Mouse (Mus musculus): ENCODE data around the gene Rplp2. TPM values are rescaled to one million over a fixed set of nuclear protein-coding genes. Genes with fewer than 3 reads are reported as not detected.
A peak's percentile ranks its signal among the peaks of the same experiment; 100 is the strongest.

The Rplp2 gene
- polyA plus RNA-seq, 1 experiment from 2014 or later: 1,526 TPM

DNA sequence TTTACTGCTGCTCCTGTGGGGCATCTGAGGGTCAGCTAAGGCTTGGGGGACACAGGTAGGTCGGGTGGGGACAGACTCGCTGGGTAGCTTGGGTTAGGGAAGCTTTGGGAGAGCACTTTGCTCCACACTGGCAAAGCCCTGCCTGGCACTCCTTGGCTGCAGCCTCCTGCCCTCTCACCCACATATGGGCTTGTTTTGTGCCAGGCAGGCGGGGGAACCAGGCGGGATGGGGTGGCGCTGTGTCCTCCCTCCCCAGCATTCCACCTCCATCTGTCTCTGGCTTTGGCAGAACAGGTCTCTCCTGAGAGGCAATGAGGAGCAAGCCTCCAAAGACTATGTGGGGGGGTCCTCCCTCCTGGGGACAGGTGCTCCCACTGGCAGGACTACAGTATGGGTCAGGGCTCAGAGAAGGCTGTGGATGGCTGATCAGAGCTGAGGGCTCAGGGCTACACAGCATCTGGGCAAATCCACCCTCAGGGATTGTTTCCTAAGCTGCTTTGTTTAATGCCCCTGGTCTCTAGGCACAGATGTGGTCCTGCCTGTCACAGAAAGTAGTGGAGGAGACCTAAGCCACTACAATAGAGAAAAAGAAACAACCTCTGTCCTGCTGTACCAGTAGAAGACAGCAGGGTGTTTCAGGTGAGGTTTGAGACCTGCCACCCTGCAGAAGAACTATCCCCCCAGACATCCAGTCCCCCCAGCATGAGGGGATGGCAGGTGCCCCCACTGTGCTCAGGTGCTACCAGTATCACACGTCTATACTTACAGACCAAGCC is 14.2 kb upstream of the Rplp2 start:
- H3K4me1 ChIP-seq (replicated peaks): peaks cover 40% of the 10 kb centered on the region
- H3K4me2 ChIP-seq (replicated peaks): no peak overlapping the region
- 0 out of 2 replicates have a peak overlapping the region, but pooled peaks have one; percentile 56 for H3K9ac ChIP-seq
- 88% methylated on average over 6 of the region's 6 CpGs for WGBS
- no peak overlapping the region for H3K4me3 ChIP-seq (replicated peaks)
- no peak for ATAC-seq
- no peaks in the 10 kb centered on the region for H3K27me3 ChIP-seq (replicated peaks)
- no peak overlapping the region for H3K27ac ChIP-seq
- H3K36me3 ChIP-seq: peaks cover 25% of the 10 kb centered on the region; the same call in 1 of the 2 replicates
- no peaks in the 10 kb centered on the region for H3K9me3 ChIP-seq

DNA sequence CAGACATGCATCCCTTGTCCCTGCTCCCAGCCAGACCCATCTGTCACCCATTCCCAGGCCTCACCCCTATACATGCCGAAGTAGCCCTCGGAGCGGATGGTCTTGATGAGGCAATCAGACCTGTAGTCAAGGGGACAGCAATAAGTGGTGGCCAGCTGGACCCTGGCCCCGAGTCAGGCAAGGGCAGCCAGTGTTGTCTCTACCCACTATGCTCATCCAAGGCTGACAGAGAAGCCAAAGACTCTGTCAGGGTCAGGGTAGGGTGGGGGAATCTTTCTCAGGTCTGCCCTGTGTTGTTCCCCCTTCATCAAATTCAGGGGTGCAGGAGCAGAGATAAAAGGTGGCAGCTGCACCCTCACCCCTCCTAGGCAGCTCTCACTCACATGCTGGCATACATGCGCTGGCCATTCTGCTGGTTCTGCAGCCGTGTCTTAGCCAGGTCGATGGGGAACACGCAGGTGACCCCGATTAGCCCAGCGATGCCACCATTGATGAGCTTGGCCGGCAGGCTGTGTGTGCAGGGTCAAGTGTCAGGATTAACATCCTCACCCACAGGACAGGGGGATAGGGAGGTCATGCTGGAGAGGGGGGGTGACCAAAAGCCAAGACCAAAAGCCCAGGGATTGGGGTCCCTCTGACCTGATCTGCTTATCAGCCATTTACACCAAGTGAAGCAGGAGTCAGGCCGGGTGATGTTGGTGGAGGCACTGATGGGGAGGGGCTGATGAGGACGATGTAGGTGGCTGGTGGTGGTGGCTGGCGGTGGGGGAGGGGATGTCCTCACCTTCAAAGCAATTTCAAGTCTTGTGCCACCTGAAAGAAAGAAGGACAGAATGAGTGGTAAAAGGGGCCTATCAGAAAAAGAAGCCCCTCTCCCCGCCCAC is 13.4 kb upstream of the Rplp2 start:
- Histone ChIP-seq H3K27ac (no peak overlapping the region), H3K9me3 (no peaks in the 10 kb centered on the region), H3K9ac (peak overlapping the region; percentile 56), H3K4me1 (replicated peaks) (peaks cover 40% of the 10 kb centered on the region), H3K4me3 (replicated peaks) (peak overlapping the region; percentile 36), H3K36me3 (peaks cover 28% of the 10 kb centered on the region; the same call in 1 of the 2 replicates), H3K4me2 (replicated peaks) (peak overlapping the region; percentile 94), H3K27me3 (replicated peaks) (no peaks in the 10 kb centered on the region)
- no peak for ATAC-seq
- 70% methylated on average over 15 of the region's 15 CpGs for WGBS

DNA sequence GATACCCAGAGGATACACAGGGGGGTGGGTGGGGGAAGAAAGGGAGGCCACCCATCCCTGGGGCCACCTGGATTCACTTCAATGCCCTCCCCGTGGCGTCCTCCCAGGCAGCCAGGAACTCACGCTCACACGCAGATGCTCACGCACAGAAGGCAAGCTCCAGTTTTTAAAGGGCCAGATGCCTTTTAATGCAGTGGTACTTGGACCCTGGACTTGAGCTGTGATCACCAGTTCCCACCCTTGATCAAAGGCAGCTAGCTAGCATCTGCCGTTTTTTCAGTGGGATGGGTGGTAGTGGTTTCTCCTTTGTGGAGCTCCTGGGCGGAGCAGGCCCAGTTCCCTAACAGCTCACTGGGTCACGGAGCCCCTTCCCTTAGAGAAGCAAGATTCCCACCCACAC is 12.7 kb upstream of the Rplp2 start:
- 10% methylated on average over 8 of the region's 8 CpGs for WGBS
- ATAC-seq: no peak
- peaks cover 37% of the 10 kb centered on the region for H3K4me1 ChIP-seq (replicated peaks)
- H3K36me3 ChIP-seq: peaks cover 28% of the 10 kb centered on the region; the same call in 1 of the 2 replicates
- no peaks in the 10 kb centered on the region for H3K9me3 ChIP-seq
- H3K27ac ChIP-seq: no peak overlapping the region
- peak overlapping the region; percentile 56 for H3K9ac ChIP-seq
- H3K4me3 ChIP-seq (replicated peaks): peak overlapping the region; percentile 36
- H3K4me2 ChIP-seq (replicated peaks): peak overlapping the region; percentile 94
- no peaks in the 10 kb centered on the region for H3K27me3 ChIP-seq (replicated peaks)

DNA sequence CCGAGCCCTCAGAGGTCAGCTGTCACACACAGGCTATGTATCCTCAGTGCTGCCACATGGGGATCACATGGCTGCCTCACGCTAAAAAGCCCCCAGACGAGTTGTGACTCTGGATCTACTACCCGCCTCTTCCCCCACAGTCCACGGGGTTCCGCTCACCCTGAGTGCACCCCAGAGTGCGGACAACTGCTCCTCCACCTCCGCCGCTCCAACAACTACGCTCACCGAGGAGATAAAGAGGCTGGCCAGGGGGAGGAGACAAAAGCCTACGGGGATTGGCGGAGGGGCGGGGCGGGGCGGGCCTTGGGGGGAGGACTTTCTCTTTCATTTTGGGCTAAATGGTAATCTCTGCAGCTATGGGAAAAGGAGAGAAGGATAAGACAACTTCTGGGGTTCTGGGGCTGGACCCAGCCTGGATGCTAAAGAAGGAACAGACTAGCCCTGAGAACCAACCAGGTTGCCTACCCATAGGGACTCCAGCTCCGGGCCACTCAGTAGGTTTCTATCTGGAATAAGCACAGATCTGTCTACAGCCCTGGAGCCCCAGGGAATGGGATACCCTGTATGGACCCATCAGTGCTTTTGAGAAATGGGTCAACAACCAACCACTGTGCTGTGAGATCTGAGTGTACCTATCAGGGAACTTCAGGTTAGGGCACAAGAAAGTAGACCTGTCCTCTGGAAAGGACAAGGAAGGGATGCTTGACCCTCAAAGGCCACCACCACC is 11.9 kb upstream of the Rplp2 start:
- H3K36me3 ChIP-seq: peaks cover 28% of the 10 kb centered on the region; the same call in 1 of the 2 replicates

DNA sequence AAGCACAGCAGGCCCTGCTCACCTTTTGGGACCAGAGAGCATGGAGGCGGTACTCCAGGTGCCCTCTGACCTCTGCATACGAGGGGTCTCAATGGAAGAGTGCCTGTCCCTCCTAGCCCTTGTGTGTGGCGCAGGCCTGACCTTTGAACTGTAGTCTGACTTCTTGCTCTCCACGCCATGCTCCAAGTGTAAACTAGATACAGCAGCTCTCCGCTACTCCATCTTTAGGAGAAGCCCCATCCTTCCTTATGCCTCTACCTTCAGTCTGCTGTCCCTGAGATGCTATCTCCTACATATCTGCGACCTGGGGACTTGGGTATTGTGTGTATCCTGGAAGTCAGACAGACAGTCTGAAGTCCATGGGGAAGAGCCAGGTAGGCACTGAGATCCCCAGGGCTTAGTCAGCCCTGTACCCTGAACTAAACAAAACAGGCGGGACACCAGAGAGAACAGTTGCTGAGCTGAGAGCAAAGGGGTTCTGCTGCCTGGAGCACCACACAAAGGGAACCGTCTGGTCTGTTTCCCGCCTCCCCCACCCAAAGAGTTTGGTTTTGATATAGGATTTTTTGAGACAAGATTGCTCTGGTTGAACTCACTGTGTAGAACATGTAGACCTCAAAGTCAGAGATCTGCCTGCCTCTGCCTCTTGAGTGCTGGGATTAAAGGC is 11.2 kb upstream of the Rplp2 start:
- no peak for ATAC-seq
- Histone ChIP-seq H3K4me2 (replicated peaks) (peak overlapping the region; percentile 94), H3K9me3 (no peaks in the 10 kb centered on the region), H3K27me3 (replicated peaks) (no peaks in the 10 kb centered on the region), H3K36me3 (peaks cover 25% of the 10 kb centered on the region; the same call in 1 of the 2 replicates), H3K27ac (peak overlapping the region; percentile 11; the same call in 1 of the 2 replicates), H3K4me3 (replicated peaks) (no peak overlapping the region), H3K4me1 (replicated peaks) (peaks cover 38% of the 10 kb centered on the region), H3K9ac (no peak overlapping the region)
- WGBS: 72% methylated on average over 9 of the region's 9 CpGs

More for the DNA sequence above, 11.9 kb upstream of the Rplp2 start:
- Histone ChIP-seq H3K27ac (peak overlapping the region; percentile 11; the same call in 1 of the 2 replicates), H3K9ac (peak overlapping the region; percentile 56), H3K9me3 (no peaks in the 10 kb centered on the region), H3K4me1 (replicated peaks) (peaks cover 34% of the 10 kb centered on the region), H3K27me3 (replicated peaks) (no peaks in the 10 kb centered on the region), H3K4me2 (replicated peaks) (peak overlapping the region; percentile 94), H3K4me3 (replicated peaks) (peak overlapping the region; percentile 36)
- peak; percentile 46 for ATAC-seq
- WGBS: 5% methylated on average over 17 of the region's 17 CpGs

DNA sequence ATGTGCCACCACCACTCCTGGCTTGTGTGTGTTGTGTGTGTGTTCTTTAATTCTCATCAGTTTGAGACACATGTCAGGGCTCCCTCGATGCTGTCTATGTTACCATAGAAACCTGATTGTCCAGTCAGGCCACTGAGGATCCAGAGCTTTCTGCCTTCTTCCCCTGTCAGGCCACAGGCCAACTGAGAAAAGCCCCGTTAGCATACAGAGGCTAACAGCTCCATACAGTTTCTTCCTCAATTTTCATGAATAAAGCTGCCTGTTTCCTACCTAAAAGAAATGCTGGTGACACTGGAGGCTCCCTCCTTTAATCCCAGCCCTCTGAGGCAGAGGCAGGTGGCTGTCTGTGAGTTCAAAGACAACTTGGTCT is 10.7 kb upstream of the Rplp2 start:
- H3K27me3 ChIP-seq (replicated peaks): no peaks in the 10 kb centered on the region
- H3K4me2 ChIP-seq (replicated peaks): peak overlapping the region; percentile 94
- H3K9me3 ChIP-seq: no peaks in the 10 kb centered on the region
- H3K9ac ChIP-seq: peak overlapping the region; percentile 73; the same call in 1 of the 2 replicates
- no peak for ATAC-seq
- peaks cover 42% of the 10 kb centered on the region for H3K4me1 ChIP-seq (replicated peaks)
- H3K4me3 ChIP-seq (replicated peaks): peak overlapping the region; percentile 60
- WGBS: 63% methylated on average over 2 of the region's 2 CpGs
- H3K36me3 ChIP-seq: peaks cover 20% of the 10 kb centered on the region; the same call in 1 of the 2 replicates
- H3K27ac ChIP-seq: no peak overlapping the region

DNA sequence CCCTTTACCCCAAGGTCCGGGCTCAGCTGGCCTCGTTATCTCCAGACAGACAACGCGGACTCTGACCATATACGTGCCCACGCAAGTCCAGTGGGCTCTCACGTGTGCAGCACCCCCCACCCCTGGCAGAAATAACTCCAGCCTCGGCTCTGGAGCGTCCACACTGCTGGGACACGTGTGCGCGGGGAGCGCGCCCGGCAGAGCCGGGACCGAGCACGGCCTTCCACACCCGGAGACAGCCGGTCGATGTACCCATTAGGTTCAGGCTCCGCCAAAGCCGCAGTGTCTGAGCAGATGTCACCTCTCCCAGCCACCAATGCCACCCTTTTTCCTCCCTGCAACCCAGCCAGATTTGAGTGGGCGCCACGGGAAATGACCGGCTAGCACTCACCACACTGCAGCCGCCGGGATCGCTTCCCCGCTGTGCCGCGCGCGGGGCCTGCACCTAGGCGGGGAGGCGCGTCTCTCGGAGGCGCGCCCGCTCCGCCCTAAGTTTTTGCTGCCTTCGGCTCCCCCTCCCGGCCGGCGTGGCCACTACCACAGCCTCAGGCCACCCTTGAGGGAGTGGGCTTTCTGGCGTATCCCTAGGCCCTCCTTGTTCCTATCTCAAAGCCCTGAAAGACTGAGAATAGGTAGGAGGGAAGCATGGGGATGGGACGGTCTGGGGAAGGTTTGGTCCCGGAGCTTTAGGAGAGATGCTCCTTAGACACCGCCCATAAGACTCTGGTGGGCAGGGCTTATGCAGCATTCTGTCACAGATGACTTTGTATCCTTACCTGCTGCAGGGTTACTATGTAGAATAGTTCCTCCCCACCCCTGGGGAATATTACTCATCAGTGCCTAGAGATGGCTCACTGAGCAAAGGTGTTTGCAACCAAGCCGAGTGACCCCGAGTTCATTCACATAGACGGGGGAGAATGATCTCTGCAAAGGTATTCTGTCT is 9.7 kb upstream of the Rplp2 start, which contains the start of gene Slc25a22:
TSS of gene Slc25a22 (minus strand) at position 715 of the 943 bp plus-strand sequence.
- H3K36me3 ChIP-seq: peaks cover 11% of the 10 kb centered on the region; the same call in 1 of the 2 replicates
- no peaks in the 10 kb centered on the region for H3K9me3 ChIP-seq
- WGBS: 6% methylated on average over 52 of the region's 53 CpGs
- peak within 1 kb of the TSS; percentile 60 for H3K4me3 ChIP-seq (replicated peaks)
- H3K27me3 ChIP-seq (replicated peaks): no peaks in the 10 kb centered on the region
- peak within 1 kb of the TSS; percentile 73 for H3K9ac ChIP-seq
- peaks cover 50% of the 10 kb centered on the region for H3K4me1 ChIP-seq (replicated peaks)
- H3K4me2 ChIP-seq (replicated peaks): peak within 1 kb of the TSS; percentile 94
- peak; percentile 87 for ATAC-seq
- peak within 1 kb of the TSS; percentile 64; the same call in 1 of the 2 replicates for H3K27ac ChIP-seq

DNA sequence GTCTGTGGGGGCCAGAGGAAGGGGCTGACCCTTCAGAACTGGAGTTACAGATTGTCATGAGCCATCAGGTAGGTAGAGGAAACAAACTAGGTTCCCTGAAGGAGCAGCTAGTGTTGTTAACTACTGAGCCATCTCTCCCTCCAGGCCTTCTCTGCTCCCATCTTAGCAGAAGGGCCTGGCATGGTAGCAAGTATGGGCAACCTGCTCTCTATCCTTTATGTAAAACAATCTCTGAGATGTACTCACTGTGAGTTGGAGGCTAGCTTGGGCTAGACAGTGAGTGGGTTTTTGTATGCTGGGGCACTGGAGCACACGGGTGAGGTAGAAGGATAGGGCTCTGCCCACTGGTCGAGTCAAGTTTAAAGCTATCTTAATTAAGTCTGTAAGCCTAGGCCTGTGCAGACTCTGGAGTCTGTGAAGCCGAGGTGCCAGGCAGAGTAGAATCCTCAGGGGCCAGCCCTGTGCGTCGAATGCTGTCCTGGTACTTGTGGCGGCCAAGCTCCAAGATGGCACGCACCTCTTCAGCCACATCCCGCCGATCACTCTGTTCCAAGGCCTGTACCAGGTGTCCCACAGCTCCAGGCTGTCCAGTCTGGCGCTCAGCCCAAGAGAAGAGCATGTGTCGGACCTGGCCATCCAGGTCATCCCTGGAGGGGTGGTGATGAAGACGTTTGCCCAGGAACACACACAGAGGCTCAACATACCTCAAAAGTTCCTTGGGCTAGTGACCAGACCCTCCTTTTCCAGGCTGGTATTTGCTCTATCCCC is 8.8 kb upstream of the Rplp2 start:
- H3K9me3 ChIP-seq: no peaks in the 10 kb centered on the region
- H3K36me3 ChIP-seq: 0 out of 2 replicates have a peak, but pooled peaks cover 8% of the 10 kb centered on the region
- no peak overlapping the region for H3K4me2 ChIP-seq (replicated peaks)
- peaks cover 59% of the 10 kb centered on the region for H3K4me1 ChIP-seq (replicated peaks)
- H3K9ac ChIP-seq: no peak overlapping the region
- 92% methylated on average over 12 of the region's 12 CpGs for WGBS
- no peak overlapping the region for H3K4me3 ChIP-seq (replicated peaks)
- no peak for ATAC-seq
- H3K27me3 ChIP-seq (replicated peaks): no peaks in the 10 kb centered on the region
- H3K27ac ChIP-seq: no peak overlapping the region

DNA sequence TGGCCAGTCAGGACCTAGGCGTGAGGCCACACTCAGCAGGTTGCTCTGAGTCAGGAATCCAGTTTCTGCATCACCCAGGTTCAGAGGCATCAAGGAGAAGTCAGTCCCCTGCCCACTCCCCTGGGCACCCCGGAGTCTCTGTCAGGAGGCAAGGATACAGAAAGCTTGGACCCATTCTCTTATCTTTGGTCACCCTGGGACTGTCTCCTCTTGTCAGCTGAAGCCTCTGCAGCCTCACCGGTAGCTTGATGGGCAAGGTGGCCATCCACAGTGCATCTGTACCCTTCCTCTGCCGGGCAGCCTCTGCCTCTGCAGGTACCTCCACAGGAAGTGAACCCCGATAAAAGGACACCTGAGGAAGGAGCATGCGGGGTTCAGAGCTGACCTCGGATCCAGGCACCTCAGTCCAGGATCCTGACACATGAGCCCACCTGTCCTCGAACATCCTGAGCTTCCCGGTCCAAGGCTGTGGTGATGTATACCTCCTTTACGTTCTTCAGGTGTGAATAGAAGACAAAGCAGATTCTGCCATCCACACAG is 8.0 kb upstream of the Rplp2 start:
- no peak overlapping the region for H3K9ac ChIP-seq
- H3K4me3 ChIP-seq (replicated peaks): no peak overlapping the region
- no peak overlapping the region for H3K4me2 ChIP-seq (replicated peaks)
- ATAC-seq: no peak
- H3K36me3 ChIP-seq: 0 out of 2 replicates have a peak, but pooled peaks cover 2% of the 10 kb centered on the region
- H3K27ac ChIP-seq: no peak overlapping the region
- 95% methylated on average over 10 of the region's 10 CpGs for WGBS
- H3K27me3 ChIP-seq (replicated peaks): no peaks in the 10 kb centered on the region
- H3K9me3 ChIP-seq: no peaks in the 10 kb centered on the region
- peaks cover 55% of the 10 kb centered on the region for H3K4me1 ChIP-seq (replicated peaks)

DNA sequence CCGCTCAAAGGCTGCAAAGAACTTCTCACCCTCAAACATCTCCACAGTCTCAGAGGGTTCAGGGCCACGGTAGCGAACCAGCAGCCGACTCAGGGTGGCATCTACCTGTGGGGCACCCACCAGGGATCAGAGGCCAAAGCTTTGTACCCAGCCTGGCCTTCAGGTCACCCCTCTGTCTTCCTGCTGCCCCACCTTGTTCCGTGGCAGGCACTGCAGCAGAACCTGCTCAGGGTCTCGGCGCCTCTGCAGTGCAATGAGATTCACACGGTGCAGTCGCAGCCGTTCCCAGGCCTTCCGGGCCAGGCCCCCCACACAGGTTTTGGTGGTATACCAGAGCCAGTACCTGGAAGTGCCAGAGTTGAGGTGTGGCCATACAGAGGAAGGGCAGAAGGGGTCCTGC is 7.4 kb upstream of the Rplp2 start:
- ATAC-seq: no peak

More for the DNA sequence above, 7.4 kb upstream of the Rplp2 start:
- H3K27ac ChIP-seq: no peak overlapping the region
- no peak overlapping the region for H3K9ac ChIP-seq
- no peaks in the 10 kb centered on the region for H3K9me3 ChIP-seq
- H3K4me3 ChIP-seq (replicated peaks): no peak overlapping the region
- H3K27me3 ChIP-seq (replicated peaks): no peaks in the 10 kb centered on the region
- H3K4me1 ChIP-seq (replicated peaks): peaks cover 49% of the 10 kb centered on the region
- 96% methylated on average over 11 of the region's 11 CpGs for WGBS
- 0 out of 2 replicates have a peak, but pooled peaks cover 2% of the 10 kb centered on the region for H3K36me3 ChIP-seq
- H3K4me2 ChIP-seq (replicated peaks): no peak overlapping the region
